Mouse (Mus musculus): ENCODE measurements at regions not wholly inside any gene's neighbourhood (a gene's known extent, or its start where the extent isn't known, plus 50 kb on each side); places are given as distances from the start of the nearest gene placed in this dataset.

DNA sequence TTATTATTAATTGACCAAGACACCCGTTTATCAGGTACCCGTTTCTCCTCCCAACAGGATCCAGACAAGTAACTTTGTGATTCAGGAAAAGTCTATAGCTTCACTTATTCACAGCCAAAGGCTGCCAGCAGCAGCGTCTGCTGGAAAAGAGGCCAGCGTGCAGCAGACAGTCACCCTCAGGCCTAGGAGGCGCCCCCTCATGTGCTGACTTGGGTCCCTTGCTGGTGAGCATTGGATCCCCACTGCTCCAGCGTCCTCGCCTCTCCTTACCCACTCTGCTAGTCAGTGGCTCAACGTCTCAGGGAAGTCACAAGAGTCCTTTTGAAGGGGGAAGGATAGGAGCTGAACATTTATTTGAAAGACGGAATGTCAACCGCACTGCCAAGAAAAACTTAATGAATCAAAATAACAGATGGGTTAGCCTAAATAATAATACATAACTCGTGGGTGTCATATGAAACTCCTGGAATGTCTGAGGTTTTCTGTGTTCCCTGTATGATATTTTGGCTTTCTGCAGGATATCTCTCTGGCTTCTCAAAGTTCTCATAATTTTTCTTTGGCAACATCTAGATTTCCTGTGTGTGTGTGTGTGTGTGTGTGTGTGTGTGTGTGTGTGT, 256.6 kb upstream of the Fn1 start:
- in situ Hi-C loops (cut with MboI, MseI): no loop called here

DNA sequence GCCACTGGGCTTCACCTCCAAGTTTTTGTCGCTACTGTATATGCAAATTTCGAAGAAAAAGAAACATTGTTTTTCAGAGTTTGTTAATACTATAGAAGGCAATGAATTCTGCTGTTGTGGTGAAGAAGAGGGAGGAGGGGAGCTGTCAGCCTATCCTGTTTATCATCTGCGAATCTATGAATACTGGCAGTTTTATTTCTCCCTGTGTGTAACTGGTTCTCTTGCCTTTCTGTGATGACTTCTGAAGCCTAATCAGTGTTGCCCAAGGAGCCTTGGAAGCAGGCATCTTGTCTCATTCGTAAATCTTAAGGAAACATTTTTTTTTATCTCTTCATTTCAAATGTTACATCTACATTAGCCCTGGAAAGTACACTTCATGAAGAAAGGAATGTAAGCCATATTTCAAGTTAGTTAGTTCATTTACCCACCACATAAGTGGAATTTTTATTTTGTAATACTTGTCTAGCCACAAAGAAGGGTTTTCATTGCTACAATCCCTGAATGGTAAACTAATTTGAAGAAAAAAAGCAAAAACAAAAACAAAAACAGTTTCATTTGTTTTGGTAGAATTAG, 251.5 kb upstream of the Fn1 start:
- in situ Hi-C loops (cut with MboI, MseI): no loop called here

DNA sequence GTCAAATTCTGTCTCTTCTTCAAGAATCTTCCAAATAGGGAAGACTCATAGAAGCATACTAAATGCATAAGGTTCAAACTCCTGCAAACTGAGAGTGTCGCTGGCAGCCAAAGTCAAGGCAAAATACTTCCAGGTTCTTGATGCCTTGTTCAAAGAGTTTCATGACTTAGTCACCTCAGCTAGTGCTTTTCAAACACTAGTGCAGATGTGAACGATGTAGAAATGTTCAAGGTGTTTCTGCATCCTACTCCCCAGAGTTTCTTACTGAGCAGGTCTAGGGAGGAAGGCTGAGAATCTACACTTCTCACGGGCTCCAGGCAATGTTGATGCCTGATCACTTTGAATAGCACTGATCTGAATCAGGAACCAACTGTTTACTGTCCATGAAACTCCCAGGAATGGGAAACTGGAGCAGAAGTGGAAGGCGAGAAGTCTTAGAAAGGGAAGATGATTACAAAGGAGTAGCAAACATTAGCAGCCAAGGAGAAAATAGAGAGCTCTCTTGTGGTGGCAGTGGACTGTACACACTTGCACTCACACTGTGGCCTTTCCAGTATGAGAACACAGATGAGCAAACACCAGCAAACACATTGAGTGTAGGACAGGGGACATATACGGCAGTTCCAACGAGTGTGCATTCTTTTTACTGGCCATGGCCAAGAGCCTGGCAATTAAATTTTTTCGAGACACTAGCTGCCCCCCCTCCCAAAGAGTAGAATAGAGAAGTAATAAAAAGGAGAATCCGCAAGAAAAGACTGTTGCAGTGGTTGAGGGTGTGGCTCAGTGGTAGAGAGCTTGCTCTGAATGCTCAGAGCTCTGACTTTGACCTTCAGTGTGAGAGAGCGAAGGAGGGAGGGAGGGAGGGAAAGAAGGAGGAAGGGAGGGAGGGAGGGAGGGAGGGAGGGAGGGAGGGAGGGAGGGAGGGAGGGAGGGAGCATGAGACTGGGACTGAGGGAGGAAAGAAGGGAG, 247.4 kb upstream of the Fn1 start:
- in situ Hi-C loops (cut with MboI, MseI): no loop called here

DNA sequence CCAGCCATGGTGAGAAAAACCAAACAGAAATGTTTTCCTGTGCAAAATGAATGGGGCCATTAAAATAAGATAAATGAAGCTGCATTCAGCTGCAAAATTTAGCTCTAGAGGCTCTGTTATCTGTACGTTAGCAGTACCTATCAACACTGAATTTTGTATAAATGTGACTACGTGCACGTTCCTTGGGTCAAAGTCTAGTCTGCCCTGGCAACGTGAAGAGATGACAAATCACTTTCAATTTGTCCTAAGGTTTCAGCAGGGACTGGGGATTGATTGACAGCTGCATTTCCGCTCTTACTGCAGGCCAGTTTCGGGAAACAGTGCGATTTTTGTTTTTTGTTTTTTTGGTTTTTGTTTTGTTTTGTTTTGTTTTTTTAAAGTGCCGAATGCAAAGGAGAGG, 246.1 kb upstream of the Fn1 start:
- in situ Hi-C loops (cut with MboI, MseI): no loop called here

DNA sequence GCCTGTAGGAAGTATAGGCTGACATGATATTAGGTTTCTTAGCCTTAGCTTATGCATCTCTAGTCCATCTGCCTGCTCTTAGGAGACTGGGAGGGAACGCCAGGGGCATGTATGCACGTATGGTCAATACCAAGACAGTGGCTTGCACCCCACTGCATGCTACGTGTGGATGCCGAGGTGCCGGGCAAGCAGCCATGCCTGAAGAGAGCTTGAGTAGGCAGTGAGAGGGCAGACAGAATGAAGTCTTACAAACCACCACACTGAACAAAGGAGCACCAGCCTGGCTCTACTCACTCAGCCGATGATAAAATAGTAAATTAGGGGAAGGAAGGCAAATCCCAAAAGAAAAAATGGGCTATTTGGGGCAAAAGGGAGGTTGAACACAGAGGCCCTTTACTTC, 245.2 kb upstream of the Fn1 start:
- in situ Hi-C loops (cut with MboI, MseI): no loop called here

DNA sequence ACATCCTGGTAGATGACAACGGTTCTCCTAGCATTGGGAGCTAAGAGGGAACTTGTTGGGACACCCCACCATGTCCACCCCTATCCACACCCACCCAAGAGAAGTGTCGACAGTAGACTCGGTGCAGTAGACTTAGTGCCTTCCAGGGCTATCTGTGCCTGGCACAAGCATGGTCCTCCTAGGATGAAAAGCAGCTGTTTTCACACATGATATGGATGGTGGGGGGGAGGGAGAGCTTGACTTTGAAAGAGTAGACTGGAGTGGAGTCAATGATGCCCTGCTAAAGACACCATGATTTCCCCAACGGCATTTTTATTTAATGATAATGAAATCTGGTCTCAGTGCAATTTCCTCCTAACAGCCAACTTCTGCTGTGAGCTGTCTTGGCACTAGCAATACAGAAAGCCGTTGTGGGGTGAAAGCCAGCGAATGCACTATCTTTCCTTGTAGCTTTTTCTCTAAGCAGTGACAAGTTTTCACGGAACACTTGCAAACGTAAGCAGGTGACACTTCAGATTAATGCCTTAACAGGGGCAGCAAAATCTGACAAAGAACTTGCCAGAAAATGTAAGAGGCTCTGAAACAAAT, 244.6 kb upstream of the Fn1 start:
- in situ Hi-C loops (cut with MboI, MseI): no loop called here

DNA sequence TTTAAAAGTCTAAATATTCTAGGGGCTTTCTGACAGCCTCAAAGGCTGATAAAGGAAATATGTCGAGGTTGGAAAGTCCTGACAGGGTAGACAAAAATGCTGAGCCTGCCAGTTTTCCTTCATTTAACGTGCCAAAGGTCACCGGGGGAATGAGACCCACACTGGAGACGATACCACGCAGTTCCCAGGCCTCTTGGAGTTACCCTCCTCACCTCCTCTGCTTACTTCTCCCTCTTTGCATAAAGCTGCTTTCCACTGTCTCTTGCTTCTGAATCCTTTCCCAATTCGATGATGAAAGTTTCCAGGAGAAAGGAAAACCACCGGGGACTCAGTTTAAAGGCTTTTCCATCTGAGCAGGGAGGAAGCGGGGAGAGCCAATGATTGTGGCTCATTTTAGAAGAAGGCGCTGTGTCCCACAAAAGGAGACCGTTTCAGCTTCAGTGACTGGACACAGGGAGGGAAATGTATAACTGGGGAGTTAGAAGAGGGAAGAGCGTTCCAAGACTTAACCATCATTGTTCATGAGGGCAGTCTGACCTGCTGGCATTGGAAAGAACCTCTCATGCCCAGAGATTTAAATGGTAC, 243.2 kb upstream of the Fn1 start:
- in situ Hi-C loops (cut with MboI, MseI): no loop called here

DNA sequence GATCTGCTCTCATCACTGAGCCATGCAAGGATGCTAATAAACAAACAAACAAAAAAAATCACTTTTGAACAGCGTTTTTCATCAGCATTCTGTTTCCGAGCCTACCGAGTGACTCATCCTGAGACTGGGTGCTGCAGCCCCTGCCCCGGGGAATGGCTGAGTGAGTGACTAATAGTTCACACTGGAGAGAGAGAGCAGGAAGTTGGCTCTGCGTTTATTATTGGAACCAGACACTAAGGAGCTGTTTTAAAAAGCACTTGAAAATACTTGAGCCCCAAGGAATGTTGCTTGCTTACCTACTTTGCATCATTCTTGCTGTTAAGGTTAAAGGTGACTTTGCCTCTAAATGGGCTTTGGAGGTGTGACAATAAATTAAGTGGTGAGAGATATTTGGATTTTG, 240.6 kb upstream of the Fn1 start:
- in situ Hi-C loops (cut with MboI, MseI): no loop called here

DNA sequence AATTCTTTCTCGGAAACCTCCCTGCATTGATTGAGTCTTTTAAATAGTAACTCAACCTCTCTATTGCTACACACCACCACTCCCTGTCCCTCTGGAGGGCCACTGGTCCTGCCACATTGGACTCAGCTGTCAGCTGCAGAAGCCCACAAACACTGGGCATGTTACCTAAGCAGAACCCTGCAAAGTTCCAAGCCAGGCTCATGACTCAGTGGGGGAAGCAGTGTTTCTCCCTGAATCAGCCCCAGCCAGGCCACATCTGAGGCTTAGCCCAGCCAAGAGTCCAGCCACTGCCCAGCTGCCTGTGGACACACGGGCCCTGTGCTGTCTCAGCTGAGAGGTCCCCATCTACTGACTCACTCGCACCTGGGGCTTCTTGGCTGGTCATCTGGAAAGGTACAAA, 234.8 kb upstream of the Fn1 start:
- in situ Hi-C loops (cut with MboI, MseI): no loop called here

DNA sequence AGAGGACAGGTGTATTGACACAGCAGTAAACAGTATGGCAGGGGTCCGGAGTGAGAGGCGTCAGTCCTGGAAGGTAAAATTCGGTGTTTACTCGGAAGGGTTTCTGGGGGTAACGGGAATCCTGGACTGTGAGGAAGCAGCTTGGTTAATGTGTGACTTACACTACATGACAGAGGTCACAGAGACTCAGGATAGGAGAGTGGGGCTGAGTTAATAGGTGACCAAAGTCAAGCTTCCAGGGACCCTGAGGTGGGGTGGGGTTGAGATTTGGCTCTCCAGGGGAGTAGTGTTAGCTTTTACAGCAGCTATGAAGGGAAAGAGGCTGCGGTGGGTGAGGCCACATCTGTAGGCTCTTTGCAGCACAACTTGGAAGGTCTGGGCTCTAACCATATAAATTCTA, 233.9 kb upstream of the Fn1 start:
- in situ Hi-C loops (cut with MboI, MseI): no loop called here

DNA sequence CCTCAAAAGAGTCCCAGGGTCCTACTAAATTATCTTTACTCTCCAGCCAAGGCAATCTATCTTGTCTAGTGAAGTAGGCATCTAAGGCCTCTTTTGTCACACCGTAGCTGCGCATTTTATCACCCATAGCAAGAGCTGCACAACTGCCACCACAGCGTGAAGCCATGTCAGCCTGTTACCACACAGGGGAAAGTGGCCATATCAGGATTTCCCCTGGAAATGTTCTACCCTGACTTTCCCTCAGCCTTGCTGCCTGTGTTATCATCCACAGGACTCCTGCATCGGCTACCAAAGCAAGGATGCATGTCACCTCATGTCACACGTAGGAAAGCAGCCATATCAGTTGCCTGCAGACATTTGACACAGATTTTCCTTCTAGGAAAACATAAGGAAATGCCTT, 233.2 kb upstream of the Fn1 start:
- in situ Hi-C loops (cut with MboI, MseI): no loop called here

DNA sequence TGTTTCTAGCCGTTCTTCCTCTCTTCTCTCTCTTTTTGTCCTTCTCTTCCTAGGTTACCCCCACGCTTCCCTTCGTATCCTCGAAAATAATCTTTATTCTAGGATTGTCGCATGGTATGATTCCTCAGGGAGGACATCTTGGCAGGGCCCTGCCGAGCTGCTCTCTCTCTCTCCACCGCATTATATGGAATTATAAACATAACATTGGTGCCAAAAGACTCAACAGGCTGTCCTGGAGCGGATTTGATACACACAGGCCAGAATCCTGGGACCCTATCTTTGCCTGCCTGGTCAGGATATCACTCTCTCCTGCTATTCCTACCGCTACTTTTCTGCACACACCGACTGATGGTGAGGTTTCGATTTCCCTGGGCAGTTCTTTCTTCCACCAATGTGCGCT, 228.9 kb upstream of the Fn1 start:
- in situ Hi-C loops (cut with MboI, MseI): no loop called here

DNA sequence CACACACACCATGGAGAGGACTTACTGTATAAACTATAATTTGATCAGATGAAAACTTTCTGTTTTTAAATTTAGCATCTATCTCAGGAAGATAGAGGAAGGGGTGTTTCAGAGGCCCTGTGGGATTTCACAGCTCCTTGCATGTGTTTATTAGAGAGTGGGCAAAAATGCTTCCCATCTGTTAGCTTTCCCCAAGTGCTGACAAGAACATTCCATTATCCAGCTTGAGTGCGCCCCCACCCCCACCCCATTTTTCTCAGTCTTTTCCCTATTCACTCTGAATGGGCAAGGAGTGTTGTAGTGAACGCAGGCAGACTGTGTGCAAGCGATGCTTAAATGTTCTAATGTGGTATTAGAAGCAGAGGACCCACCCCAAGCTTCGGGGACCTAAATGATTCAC, 228.2 kb upstream of the Fn1 start:
- in situ Hi-C loops (cut with MboI, MseI): no loop called here

DNA sequence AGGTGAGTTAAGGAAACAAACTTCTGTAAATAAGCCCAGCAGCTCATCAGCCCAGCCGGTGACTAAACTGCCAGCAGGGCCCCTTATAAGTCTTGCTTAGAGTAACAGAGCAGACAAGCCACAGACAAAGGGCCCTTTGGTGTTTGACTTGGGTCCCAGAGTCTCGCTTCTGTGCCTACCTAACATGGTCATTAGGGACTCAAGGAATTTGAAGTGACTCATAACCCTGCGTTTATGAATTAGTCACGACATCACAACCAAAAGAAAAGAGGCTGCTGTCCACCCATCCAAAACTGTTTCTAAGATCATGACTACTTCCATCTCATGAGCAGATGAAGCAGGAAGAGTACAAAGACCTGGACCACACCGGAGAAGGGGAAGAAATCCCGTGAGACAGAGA, 227.5 kb upstream of the Fn1 start:
- in situ Hi-C loops (cut with MboI, MseI): no loop called here

DNA sequence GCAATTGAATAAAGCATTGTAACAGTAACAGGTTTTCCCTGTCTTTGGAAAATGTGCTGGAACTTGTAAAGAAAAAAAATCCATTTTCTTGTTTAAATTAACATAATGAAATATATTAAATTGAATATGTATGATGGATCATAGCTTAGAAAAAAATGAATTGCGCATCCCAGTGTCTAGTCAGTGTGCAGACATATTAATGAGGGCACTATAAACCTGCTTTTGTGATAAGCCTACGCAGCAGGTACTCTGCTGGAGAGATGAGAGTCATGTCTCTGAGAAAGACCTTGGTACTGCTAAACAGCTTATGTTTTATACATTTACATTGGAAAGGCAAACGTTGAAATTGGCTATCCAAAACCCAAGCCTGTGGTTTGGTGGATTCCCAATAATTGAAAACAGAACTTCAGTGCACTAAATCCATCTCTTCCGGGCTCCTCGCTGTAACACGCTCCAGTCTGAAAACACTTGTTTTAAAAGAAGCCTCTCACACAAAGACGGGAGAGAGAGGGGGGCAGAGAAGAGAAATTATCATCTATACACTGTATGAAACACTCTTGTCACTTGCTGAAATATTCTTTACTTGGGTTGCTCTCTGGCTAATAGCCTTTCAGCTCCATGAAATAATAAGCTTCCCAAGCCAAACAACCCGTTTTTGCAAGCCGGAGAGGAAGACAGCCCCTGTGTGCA, 223.9 kb upstream of the Fn1 start:
- in situ Hi-C loops (cut with MboI, MseI): no loop called here

DNA sequence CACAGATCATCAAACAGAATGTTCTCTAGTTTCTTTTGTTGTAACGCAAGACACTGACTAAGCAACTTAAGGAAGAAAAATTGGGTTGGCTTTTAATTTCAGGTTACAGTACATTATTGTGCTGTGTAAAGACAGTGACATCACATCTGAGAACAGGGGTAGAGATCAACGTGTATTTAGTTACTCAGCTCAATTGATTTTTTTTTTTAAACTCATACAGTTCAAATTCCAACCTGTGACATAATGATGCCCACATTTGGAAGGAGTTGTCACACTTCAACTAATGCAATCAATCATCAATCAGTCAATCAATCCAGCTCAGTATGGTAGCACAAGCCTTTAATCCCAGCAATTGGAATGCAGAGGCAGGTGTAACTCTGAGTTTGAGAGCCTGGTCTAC, 221.0 kb upstream of the Fn1 start:
- in situ Hi-C loops (cut with MboI, MseI): no loop called here

DNA sequence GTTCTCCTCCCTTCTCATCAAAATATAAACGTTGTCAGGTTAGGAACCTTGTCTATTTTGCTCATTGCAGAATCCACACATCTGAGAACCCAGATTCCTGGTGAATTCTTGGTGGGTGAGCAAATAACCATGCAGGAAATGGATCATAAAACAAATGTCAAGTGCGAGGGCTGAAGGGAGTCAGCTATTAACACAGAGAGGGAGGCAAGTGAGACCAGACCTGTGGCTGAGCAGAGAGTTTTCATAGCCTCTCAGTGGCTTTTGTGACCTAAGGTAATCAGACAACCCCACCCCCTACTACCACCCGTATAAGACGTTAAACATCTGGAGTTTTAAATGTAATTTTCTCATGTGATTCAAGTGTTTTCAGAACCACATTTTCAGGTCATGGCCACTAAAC, 212.7 kb upstream of the Fn1 start:
- in situ Hi-C loops (cut with MboI, MseI): no loop called here

DNA sequence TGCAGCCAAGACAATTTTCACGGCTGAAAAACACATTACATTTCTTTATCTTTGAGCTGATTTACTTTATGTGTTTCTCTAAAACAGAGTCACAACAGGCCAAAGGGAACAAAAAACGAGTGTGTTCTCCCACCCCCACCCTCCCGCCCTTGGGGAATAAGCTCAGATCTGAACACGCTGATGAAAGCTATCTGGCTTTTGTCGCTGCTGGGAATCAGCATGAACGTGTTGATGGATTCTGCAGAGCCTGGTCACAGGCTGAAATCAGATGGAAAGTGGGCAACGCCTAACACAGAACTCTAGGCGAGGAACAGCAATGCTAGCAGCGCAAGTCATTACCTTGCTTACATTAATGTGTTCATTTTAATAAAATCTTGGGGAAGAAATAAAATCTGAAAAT, 211.7 kb upstream of the Fn1 start:
- in situ Hi-C loops (cut with MboI, MseI): no loop called here

DNA sequence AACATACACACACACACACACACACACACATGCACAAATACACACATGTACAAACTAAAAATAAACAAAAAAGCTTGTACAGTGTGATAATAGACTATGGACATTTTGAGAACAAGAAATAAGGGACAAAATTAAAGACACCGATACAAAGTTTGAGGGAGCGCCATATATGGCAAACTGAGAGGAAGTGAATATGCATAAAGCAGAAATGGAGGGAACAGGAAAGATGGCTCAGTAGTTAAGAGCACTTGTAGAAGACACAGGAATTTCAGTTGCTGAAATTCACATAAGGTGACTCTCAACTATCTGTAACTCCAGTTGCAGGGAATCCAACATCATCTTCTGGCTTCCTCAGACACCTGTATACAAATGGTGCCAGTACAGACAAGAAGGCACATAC, 200.2 kb upstream of the Fn1 start:
- in situ Hi-C loops (cut with MboI, MseI): no loop called here

DNA sequence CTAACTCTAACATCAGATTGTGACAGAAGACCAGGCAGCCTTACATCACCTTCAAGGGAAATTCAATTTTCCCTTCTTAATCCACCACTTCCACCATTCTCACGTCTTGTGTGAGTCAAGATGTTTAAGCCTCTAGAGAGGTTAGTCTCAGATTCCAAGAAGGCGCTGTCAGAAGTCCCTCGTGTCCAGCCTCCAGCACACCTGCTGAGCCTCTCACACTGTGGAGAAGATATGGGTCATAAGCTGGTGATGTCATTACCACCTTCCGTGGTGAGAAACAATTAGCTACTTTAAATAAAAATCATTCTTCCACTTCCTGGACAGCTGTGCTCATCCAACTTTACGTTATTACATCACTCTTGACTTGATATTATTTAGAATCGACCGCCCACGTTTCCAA, 198.3 kb upstream of the Fn1 start:
- in situ Hi-C loops (cut with MboI, MseI): no loop called here

DNA sequence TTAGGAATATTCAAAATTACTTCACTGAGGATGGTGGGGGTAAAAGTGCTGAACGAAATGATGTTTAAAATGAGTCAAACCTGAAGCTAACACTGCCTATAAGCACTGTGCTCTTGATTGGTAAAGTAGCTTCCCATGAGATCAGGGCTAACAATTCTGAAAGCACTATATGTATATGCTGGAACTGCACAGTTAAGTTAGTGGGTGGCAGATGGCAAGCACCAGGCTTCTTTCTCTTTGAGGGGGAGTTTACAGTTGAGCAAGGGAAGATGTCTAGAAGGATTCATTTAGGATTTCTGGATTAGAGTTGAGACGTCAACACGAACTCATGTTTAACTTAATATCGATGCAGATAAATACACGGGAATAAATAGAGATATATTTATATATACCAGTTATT, 195.7 kb upstream of the Fn1 start:
- in situ Hi-C loops (cut with MboI, MseI): no loop called here

Measured in regulatory T cell (primary cell).